Mouse (Mus musculus) layer of hippocampus, adult 11-12 months (tissue): ENCODE results near the gene 2510039O18Rik.

Experiments
- DNase-seq: peaks from one replicate; pipeline ENCODE4 v3.0.0; 2022; ENCODE audit warnings: low spot score

The 2510039O18Rik gene

GRCm38 (mm10) chr4:147937021-147937420, 3.7 kb upstream of the 2510039O18Rik start:
- DNase-seq, result no peak

GRCm38 (mm10) chr4:147937486-147937885, 3.2 kb upstream of the 2510039O18Rik start:
- no peak for DNase-seq

- DNase-seq, result no peak
These were observed 2.3 kb upstream of the 2510039O18Rik start for GRCm38 (mm10) chr4:147938148-147939096.

- no peak for DNase-seq
These were observed 584 bp upstream of the 2510039O18Rik start for GRCm38 (mm10) chr4:147940111-147940510.

GRCm38 (mm10) chr4:147941045-147942020, 638 bp downstream of the 2510039O18Rik start:
- no peak for DNase-seq

GRCm38 (mm10) chr4:147943005-147943404, 2.3 kb downstream of the 2510039O18Rik start:
- DNase-seq, result no peak

GRCm38 (mm10) chr4:147947511-147947910, 6.8 kb downstream of the 2510039O18Rik start:
- no peak for DNase-seq

GRCm38 (mm10) chr4:147953590-147953989, 12.9 kb downstream of the 2510039O18Rik start:
- peak; percentile 76 for DNase-seq

GRCm38 (mm10) chr4:147957141-147957540, 16.4 kb downstream of the 2510039O18Rik start:
- no peak for DNase-seq

GRCm38 (mm10) chr4:147959881-147960831, 19.5 kb downstream of the 2510039O18Rik start:
- peak; percentile 75 for DNase-seq

- no peak for DNase-seq
These were observed 22.1 kb downstream of the 2510039O18Rik start for GRCm38 (mm10) chr4:147962781-147963180.

- DNase-seq, result no peak
These were observed 22.9 kb downstream of the 2510039O18Rik start for GRCm38 (mm10) chr4:147963623-147964022.

GRCm38 (mm10) chr4:147965712-147966111, 25.0 kb downstream of the 2510039O18Rik start:
- no peak for DNase-seq

- no peak for DNase-seq
These were observed 28.1 kb downstream of the 2510039O18Rik start for GRCm38 (mm10) chr4:147968816-147969215.

GRCm38 (mm10) chr4:147969337-147969736, 28.6 kb downstream of the 2510039O18Rik start:
- no peak for DNase-seq

- DNase-seq, result no peak
These were observed 35.5 kb downstream of the 2510039O18Rik start for GRCm38 (mm10) chr4:147976237-147976636.

GRCm38 (mm10) chr4:147977726-147978125, 37.0 kb downstream of the 2510039O18Rik start:
- no peak for DNase-seq

GRCm38 (mm10) chr4:147978391-147978790, 37.7 kb downstream of the 2510039O18Rik start:
- no peak for DNase-seq

GRCm38 (mm10) chr4:147979441-147979860, 38.8 kb downstream of the 2510039O18Rik start:
- DNase-seq, result no peak

GRCm38 (mm10) chr4:147985205-147986132, 44.8 kb downstream of the 2510039O18Rik start, which contains the start of gene Nppb:
Gene Nppb (plus strand): TSS chr4:147985788.
- no peak for DNase-seq
